Mouse (Mus musculus): ENCODE results near the gene Unk. TPM values are rescaled to one million over a fixed set of nuclear protein-coding genes. Genes with fewer than 3 reads are reported as not detected.

Unk gene
- polyA plus RNA-seq, 1 experiment from 2014 or later = 22.9 TPM

- no peak for DNase-seq (ENCODE audit: low spot score)
These were observed 846 bp upstream of the Unk start for GRCm38 (mm10) chr11:116029086-116029865.

- no peak for DNase-seq (ENCODE audit: low spot score)
These were observed 1.1 kb downstream of the Unk start for GRCm38 (mm10) chr11:116030898-116031845.

GRCm38 (mm10) chr11:116034584-116034983 is 4.5 kb downstream of the Unk start:
- no peak for DNase-seq (ENCODE audit: low spot score)

- DNase-seq (ENCODE audit: low spot score) = no peak
These were observed 6.5 kb downstream of the Unk start for GRCm38 (mm10) chr11:116036671-116037070.

GRCm38 (mm10) chr11:116037826-116038225 is 7.7 kb downstream of the Unk start:
- no peak for DNase-seq (ENCODE audit: low spot score)

GRCm38 (mm10) chr11:116040593-116040992 is 10.5 kb downstream of the Unk start:
- no peak for DNase-seq (ENCODE audit: low spot score)

- DNase-seq (ENCODE audit: low spot score) = no peak
These were observed 11.7 kb downstream of the Unk start for GRCm38 (mm10) chr11:116041833-116042232.

- no peak for DNase-seq (ENCODE audit: low spot score)
These were observed 12.4 kb downstream of the Unk start for GRCm38 (mm10) chr11:116042372-116043138.

- no peak for DNase-seq (ENCODE audit: low spot score)
These were observed 13.2 kb downstream of the Unk start for GRCm38 (mm10) chr11:116043286-116043685.

- no peak for DNase-seq (ENCODE audit: low spot score)
These were observed 15.1 kb downstream of the Unk start for GRCm38 (mm10) chr11:116045173-116045572.

GRCm38 (mm10) chr11:116049610-116050009 is 19.5 kb downstream of the Unk start:
- DNase-seq (ENCODE audit: low spot score) = no peak

- DNase-seq (ENCODE audit: low spot score) = no peak
These were observed 20.1 kb downstream of the Unk start for GRCm38 (mm10) chr11:116050196-116050595.

- no peak for DNase-seq (ENCODE audit: low spot score)
These were observed 23.5 kb downstream of the Unk start for GRCm38 (mm10) chr11:116053510-116054229.

GRCm38 (mm10) chr11:116055873-116056272 is 25.8 kb downstream of the Unk start:
- DNase-seq (ENCODE audit: low spot score) = no peak

GRCm38 (mm10) chr11:116057237-116057881 is 27.2 kb downstream of the Unk start:
- no peak for DNase-seq (ENCODE audit: low spot score)

- no peak for DNase-seq (ENCODE audit: low spot score)
These were observed 28.0 kb downstream of the Unk start for GRCm38 (mm10) chr11:116058022-116058614.

- no peak for DNase-seq (ENCODE audit: low spot score)
These were observed 29.0 kb downstream of the Unk start for GRCm38 (mm10) chr11:116058868-116059690.

GRCm38 (mm10) chr11:116059691-116060025 is 29.5 kb downstream of the Unk start:
- DNase-seq (ENCODE audit: low spot score) = no peak

- DNase-seq (ENCODE audit: low spot score) = no peak
These were observed 30.5 kb downstream of the Unk start for GRCm38 (mm10) chr11:116060596-116060995.
